Mouse (Mus musculus) CD4-positive helper T cell, adult 2 months (primary cell): ENCODE measurements around the gene Egfem1.

Experiments used
- DNase-seq: peaks from one replicate; pipeline ENCODE4 v3.0.0-alpha.2; 2012; ENCODE audit warnings: low read depth, missing footprints, low spot score

Egfem1 gene

DNA sequence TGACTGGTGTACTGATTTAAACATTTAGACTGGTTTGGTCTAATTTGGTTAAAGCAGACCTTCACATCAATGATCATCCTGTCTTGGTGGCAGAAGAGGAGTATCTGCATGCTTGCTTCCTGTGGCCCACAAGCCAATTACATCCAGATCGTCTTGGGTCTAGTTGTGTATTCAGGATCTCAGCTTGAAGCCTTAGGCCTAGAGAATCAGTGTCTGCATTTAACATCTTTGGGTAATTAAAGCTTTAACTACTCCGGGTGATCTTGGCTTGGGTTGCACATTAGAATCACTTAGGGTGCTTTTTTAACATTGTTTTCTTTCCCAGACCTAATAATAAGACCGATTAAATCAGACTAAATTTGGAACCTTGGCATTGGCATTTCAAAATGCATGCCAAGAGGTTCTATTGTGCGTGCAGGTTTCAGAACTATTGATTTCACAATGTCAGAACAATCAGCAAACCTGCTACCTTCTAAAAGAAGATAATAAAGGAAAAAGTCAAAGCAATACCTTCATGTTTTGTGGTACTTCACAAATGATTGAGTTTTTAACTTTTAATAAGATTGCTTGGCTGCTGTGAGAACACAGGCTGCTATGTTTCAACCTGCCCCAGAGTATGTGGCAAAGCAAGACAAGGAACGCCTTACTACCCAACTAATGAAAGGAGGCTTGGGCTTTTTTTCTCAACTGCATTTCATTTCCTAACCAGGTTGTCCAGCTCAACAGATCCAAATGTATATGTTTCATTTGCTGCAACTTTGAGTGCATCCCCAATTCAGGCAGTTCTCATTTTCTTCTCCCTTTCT lies 496.4 kb downstream of the Egfem1 start:
- DNase-seq, result no peak

- DNase-seq, result no peak
These were observed 500.9 kb downstream of the Egfem1 start for GRCm38 (mm10) chr3:29582749-29583148.

DNA sequence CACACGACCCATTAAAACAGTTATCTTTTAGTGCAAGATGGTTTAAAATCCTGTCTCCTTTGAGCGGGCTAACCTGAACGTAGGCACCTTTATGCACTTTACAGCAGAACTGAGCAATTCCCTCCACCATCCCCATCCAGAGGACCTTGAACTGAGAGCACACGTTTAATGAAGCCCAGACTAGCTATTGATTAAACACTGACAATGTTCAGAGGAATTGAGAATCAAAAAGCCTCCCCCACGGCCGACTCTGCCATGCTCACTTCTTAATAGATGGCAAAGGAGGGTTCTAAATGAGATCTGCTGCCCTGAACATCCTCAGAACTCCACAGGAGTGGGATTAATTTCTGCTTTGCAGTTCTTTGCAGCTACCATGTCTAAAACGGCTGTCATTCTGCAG lies 520.3 kb downstream of the Egfem1 start:
- DNase-seq, result no peak

- DNase-seq, result no peak
These were observed 526.9 kb downstream of the Egfem1 start for GRCm38 (mm10) chr3:29608713-29609112.

GRCm38 (mm10) chr3:29609174-29609573 lies 527.4 kb downstream of the Egfem1 start:
- DNase-seq, result no peak

- no peak for DNase-seq
These were observed 537.8 kb downstream of the Egfem1 start for GRCm38 (mm10) chr3:29619586-29619985.

- no peak for DNase-seq
These were observed 558.0 kb downstream of the Egfem1 start for GRCm38 (mm10) chr3:29639819-29640218.

DNA sequence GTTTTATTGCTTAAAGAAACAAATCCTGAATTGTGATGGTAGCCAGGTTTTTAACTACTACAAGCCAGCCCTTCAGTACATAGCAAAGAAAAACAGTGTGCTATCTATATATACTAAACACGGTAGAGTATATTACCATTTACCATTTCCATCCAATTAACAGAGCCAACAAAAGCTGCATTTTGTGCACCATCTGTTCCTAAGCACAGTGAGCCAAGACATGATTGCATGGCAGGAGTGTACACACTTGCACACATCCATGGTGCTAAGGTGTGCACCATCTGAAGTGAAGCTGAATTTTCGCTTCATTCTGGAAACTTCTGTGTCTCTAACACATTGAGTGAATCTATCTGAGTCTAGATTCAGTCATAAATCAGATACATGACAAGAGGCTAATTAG lies 585.0 kb downstream of the Egfem1 start:
- DNase-seq, result no peak

DNA sequence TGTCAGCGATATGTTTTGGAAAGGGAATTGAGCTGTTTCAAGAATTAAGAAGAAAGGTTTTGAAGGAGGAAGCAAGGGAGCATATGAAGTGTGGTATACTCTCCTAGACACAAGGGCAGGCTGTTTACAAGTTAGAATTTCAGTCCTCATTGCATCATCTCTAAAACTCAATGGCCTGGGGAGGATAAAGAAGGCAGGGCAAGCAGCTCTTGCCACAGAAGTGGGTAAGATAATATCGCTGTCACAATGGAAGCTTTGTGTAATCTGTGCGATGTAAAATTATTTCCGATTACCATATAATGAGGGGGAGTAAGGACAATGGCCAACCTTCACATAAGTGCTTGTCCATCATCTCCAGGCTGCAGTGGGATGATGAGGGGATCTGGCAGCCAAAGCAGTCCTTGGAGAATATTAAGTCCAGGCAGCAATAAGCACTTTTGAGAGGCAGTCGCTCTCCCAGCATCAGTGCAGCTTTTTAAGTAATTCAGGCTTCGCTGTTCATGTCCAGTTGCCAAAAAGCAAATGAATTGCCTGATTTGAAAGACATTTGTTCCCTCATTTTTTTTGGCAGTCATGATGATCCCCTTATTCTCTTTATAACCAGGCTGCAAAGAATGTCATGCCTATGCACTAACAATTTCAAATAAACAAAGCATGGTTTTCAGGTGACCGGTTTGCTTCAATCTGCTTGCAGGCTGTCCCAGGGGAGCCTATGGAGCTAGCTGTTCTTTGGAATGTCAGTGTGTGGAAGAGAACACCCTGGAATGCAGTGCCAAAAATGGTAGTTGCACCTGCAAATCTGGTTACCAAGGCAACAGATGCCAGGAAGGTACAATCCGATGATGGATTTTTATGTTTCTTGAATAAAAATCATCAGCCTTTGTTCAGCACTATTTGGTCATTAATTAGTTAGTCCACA lies 607.8 kb downstream of the Egfem1 start:
- no peak for DNase-seq

DNA sequence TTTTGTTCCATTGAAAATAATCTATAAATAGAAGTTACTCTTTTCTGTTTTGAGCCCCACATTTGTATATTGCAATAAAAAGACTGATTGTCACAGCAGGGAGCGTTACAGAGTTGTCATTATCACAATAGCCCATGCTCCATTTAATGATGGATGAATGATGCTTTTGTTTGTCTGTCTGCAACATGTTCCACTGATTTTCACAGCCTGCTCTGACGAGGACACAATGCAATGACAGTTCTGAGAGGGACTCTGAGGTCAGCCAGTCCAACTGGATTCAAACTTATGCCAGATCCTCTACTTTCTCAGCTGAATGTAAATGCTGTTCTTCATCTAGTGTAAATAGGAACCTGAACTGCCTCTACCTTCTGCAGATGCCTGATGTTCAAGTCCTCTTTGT lies 619.3 kb downstream of the Egfem1 start:
- no peak for DNase-seq

DNA sequence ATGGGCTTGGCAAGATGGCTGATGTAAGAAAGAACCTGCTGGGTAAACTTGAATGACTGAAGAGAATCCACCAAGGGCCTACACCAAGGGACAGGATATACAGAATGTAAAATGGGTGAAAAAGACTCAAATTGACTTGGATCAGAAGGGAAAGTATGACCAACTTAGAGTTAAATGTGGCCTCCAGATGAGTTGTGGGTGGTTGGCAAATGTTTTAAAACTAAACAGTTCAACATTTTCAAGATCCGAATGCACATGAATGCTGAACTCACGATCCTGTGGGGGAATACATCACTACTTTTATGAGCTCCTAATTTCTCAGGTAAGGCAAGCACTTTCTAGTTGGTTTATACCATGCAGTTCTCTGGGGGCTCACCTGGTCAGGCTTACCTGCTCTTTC lies 625.0 kb downstream of the Egfem1 start:
- no peak for DNase-seq

GRCm38 (mm10) chr3:29707467-29707866 lies 625.6 kb downstream of the Egfem1 start:
- DNase-seq, result no peak

DNA sequence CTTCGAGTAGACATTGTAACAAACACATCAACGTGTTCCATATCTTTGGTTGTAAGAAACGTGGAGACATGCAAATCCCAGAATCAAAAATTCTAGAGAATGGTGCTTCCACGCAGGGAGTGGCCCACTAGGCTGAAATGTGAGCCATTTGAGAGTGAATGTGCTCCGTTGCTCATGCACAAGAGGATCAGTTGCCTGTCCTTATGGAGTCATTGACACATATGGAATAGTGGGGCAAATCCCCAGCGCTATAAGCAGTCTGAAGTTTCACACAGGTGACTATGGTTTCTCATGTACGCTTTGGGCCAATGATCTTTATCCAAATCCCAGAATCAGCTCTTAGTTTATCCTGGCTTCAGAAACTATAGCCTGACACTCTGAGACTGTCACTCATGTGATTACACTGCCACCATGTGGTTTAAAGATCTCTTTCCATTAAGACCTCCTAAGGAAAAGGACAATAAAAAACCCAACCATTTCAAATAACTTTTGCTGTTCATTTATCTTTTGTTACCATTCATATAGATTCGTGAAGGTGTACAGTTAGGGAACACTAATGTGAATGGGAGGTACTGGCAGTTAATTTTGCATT lies 644.6 kb downstream of the Egfem1 start:
- no peak for DNase-seq

DNA sequence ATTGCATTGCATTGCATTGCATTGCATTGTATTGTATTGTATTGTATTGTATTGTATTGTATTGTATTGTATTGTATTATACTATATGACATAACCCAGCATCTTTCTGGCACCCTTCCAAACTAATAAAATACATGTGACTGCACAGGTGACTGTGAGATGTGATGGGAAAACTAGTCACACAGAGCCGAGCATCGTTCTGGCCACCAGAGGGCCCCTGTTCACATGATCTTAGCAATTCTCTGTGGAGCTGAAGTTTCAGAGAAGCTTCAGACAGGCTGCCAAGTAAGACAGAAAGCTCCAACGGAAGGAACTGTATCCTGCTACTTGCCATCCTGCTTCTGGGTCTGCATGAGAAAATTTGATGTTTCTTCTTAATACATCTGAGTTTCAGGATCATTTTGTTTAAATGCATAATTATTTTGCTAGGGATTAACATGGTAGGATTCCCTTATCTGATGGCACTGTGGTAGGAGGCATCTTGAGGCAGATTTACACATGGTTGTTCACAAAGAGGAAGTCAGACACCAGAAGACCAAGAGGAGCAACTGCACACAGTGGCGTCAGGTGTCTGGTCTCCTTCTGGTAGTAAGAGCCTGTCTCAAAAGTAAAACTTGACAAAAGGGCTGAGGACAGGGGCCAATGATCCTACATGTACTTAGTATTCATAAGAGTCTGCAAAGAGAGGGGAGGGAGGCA lies 648.4 kb downstream of the Egfem1 start:
- DNase-seq, result peak; percentile 1

- DNase-seq, result no peak
These were observed 649.7 kb downstream of the Egfem1 start for GRCm38 (mm10) chr3:29731509-29731908.

DNA sequence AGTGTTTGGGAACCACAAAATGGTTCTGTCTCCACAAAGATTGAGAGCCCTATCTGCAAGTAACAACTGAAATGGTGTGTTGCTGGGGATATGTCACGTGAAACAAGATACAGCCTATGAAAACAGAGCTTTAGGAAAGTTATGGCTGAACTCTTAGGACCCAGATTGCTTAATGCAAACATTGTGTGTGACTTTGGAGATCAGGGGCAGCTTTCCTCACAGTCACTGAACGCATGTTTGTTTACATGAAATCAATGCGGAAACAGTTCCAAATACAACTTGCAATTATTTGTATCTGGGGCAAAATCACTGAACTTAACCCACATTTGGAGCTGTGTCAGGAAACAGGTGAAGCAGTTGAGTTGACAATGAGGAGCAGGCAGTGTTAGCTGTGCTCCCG lies 650.8 kb downstream of the Egfem1 start:
- no peak for DNase-seq

GRCm38 (mm10) chr3:29734251-29734650 lies 652.4 kb downstream of the Egfem1 start:
- no peak for DNase-seq

DNA sequence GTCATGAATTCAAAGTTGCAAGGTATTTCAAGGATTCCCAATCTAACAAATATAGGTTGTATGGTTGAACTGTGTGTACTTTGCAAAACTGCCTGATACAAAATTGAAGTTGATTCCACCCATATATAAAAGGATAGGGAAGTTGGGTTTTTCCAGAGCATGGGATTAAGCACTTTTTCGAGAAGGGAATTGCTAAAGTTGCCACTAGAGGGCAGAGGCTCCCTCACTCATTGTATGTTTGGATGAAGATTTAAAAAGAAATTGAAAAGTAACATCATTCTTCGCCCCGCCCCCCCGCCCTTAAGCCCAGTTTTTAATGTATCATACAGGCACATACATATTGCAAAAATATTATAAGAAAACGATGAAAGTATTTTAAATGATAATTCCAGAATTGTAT lies 657.5 kb downstream of the Egfem1 start:
- no peak for DNase-seq
